Mouse (Mus musculus) cerebellum, adult 11-12 months (tissue): ENCODE measurements around the gene Zfp874a.
"Not testable (repeated sequence)": the region's sequence is repeated elsewhere in the genome, so short reads cannot be mapped to it uniquely, and the experiment has no call there.

Source experiments
- DNase-seq: peaks from one replicate; pipeline ENCODE4 v3.0.0; 2022

Gene Zfp874a

GRCm38 (mm10) chr13:67451172-67452020 lies at the start of gene Zfp874a:
TSS of gene Zfp874a (minus strand) at chr13:67451624.
- DNase-seq: peak; percentile 92

GRCm38 (mm10) chr13:67500908-67501307 lies 49.5 kb upstream of the Zfp874a start:
- no peak for DNase-seq

GRCm38 (mm10) chr13:67500084-67500719 lies 48.8 kb upstream of the Zfp874a start, which contains the start of gene Zfp58:
TSS of gene Zfp58 (minus strand) at chr13:67500555.
- DNase-seq: peak; percentile 82

GRCm38 (mm10) chr13:67495631-67496030 lies 44.2 kb upstream of the Zfp874a start:
- no peak for DNase-seq

GRCm38 (mm10) chr13:67484424-67484811 lies 33.0 kb upstream of the Zfp874a start:
- DNase-seq: no peak

GRCm38 (mm10) chr13:67483625-67484423 lies 32.4 kb upstream of the Zfp874a start, which contains the start of gene Zfp874b:
TSS of gene Zfp874b (minus strand) at chr13:67484258.
- DNase-seq: peak; percentile 87

- DNase-seq: no peak
Observed at GRCm38 (mm10) chr13:67481528-67481927, 30.1 kb upstream of the Zfp874a start.

- no peak for DNase-seq
Observed at GRCm38 (mm10) chr13:67469274-67469673, 17.9 kb upstream of the Zfp874a start.

GRCm38 (mm10) chr13:67463506-67464185 lies 12.2 kb upstream of the Zfp874a start:
- not testable (repeated sequence) for DNase-seq

GRCm38 (mm10) chr13:67452021-67452309 lies 541 bp upstream of the Zfp874a start:
- DNase-seq: peak; percentile 20

GRCm38 (mm10) chr13:67437095-67437494 lies 14.3 kb downstream of the Zfp874a start:
- DNase-seq: not testable (repeated sequence)

GRCm38 (mm10) chr13:67428116-67428515 lies 23.3 kb downstream of the Zfp874a start:
- no peak for DNase-seq

- not testable (repeated sequence) for DNase-seq
Observed at GRCm38 (mm10) chr13:67425699-67426098, 25.7 kb downstream of the Zfp874a start.

- not testable (repeated sequence) for DNase-seq
Observed at GRCm38 (mm10) chr13:67422532-67422931, 28.9 kb downstream of the Zfp874a start.

- DNase-seq: peak; percentile 18
Observed at GRCm38 (mm10) chr13:67421207-67421857, 30.1 kb downstream of the Zfp874a start, which contains the start of gene Zfp459. TSS of gene Zfp459 (minus strand) at chr13:67421418.

- no peak for DNase-seq
Observed at GRCm38 (mm10) chr13:67420558-67421206, 30.7 kb downstream of the Zfp874a start.

- no peak for DNase-seq
Observed at GRCm38 (mm10) chr13:67416811-67417210, 34.6 kb downstream of the Zfp874a start.

- no peak for DNase-seq
Observed at GRCm38 (mm10) chr13:67415759-67416158, 35.7 kb downstream of the Zfp874a start.

GRCm38 (mm10) chr13:67413634-67414033 lies 37.8 kb downstream of the Zfp874a start:
- not testable (repeated sequence) for DNase-seq

GRCm38 (mm10) chr13:67399183-67399903 lies 52.1 kb downstream of the Zfp874a start, which contains the start of gene Zfp429:
TSS of gene Zfp429 (minus strand) at chr13:67399819.
- peak; percentile 56 for DNase-seq

GRCm38 (mm10) chr13:67376255-67376654 lies 75.2 kb downstream of the Zfp874a start:
- DNase-seq: not testable (repeated sequence)
